Mouse (Mus musculus): ENCODE results near the gene 6030468B19Rik. TPM values are rescaled to one million over a fixed set of nuclear protein-coding genes. Genes with fewer than 3 reads are reported as not detected.
"Not testable (repeated sequence)": the region's sequence is repeated elsewhere in the genome, so short reads cannot be mapped to it uniquely, and the experiment has no call there.

The 6030468B19Rik gene
- polyA plus RNA-seq, 1 experiment from 2014 or later = not detected

DNA sequence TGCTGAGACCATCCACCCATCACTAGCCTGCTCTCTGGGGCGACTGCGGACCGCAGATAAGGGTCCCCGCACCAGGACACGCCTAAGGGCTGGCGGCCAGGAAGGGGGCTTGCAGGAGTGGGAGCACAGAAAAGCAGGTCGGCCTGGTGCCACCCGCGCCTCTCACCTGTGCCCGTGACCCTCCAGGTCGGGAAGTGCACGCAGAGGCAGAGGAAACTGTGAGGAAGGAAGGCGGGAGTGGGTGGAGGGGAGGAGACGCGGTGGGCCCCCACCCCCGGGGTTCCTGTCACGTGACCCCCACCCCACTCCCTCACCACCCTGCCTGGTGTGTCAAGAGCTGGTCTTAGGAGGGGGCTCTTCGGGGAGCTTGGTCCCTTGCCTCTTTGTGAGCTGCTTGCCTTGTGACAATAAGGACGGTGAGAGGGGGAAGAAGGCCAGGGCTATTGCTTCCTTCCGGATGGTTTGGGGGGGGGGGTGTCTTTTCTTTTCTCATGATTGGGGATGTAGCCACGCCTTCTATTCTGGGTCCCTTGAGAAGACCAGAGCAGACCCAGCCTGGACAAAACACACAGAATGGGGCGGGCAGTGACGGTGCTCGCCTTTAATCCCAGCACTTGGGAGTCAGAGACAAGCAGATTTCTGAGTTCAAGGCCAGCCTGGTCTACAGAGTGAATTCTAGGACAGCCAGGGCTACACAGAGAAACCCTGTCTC is 15.3 kb upstream of the 6030468B19Rik start, which contains the start of the genes Tmc8 and Tmc6:
Tmc8 (plus strand) TSS at position 84 of the 712 bp plus-strand sequence.
Tmc6 (minus strand) TSS at position 206 of the 712 bp plus-strand sequence.
- Histone ChIP-seq H3K4me3 (ENCODE audit: low read depth, low read length) (peak within 1 kb of the TSS; percentile 19), H3K27ac (ENCODE audit: low read depth, low read length) (0 out of 2 replicates have a peak within 1 kb of the TSS, but pooled peaks have one; percentile 5), H3K27me3 (replicated peaks; ENCODE audit: control insufficient read depth, insufficient read depth, low read length) (peaks cover 44% of the 10 kb centered on the region), H3K9me3 (replicated peaks; ENCODE audit: control insufficient read depth, low read length) (no peaks in the 10 kb centered on the region), H3K4me1 (ENCODE audit: control insufficient read depth, insufficient read depth, low read length) (peaks cover 6% of the 10 kb centered on the region), H3K36me3 (ENCODE audit: control insufficient read depth, insufficient read depth, low read length) (no peaks in the 10 kb centered on the region), H3K4me2 (ENCODE audit: low read length) (peak within 1 kb of the TSS; percentile 54), H3K9ac (ENCODE audit: low read length) (peak within 1 kb of the TSS; percentile 59)
- WGBS = 50% methylated on average over 23 of the region's 24 CpGs
- no peak for ATAC-seq
- no peak for DNase-seq (ENCODE audit: low spot score)

- no peaks in the 10 kb centered on the region for H3K36me3 ChIP-seq (ENCODE audit: control insufficient read depth, insufficient read depth, low read length)
- peaks cover 6% of the 10 kb centered on the region for H3K4me1 ChIP-seq (ENCODE audit: control insufficient read depth, insufficient read depth, low read length)
- H3K27ac ChIP-seq (ENCODE audit: low read depth, low read length) = no peak overlapping the region
- H3K4me2 ChIP-seq (ENCODE audit: low read length) = peak overlapping the region; percentile 54
- WGBS = 52% methylated on average over 9 of the region's 9 CpGs
- DNase-seq (ENCODE audit: low spot score) (no peak), ATAC-seq (no peak)
- peaks cover 44% of the 10 kb centered on the region for H3K27me3 ChIP-seq (replicated peaks; ENCODE audit: control insufficient read depth, insufficient read depth, low read length)
- H3K9ac ChIP-seq (ENCODE audit: low read length) = peak overlapping the region; percentile 59
- no peaks in the 10 kb centered on the region for H3K9me3 ChIP-seq (replicated peaks; ENCODE audit: control insufficient read depth, low read length)
- peak overlapping the region; percentile 19 for H3K4me3 ChIP-seq (ENCODE audit: low read depth, low read length)
Measured at GRCm38 (mm10) chr11:117782705-117783034, 14.8 kb upstream of the 6030468B19Rik start.

GRCm38 (mm10) chr11:117783089-117783488 is 14.4 kb upstream of the 6030468B19Rik start:
- Histone ChIP-seq H3K36me3 (ENCODE audit: control insufficient read depth, insufficient read depth, low read length) (no peaks in the 10 kb centered on the region), H3K27me3 (replicated peaks; ENCODE audit: control insufficient read depth, insufficient read depth, low read length) (peaks cover 44% of the 10 kb centered on the region), H3K4me2 (ENCODE audit: low read length) (peak overlapping the region; percentile 54), H3K4me1 (ENCODE audit: control insufficient read depth, insufficient read depth, low read length) (peaks cover 6% of the 10 kb centered on the region), H3K4me3 (ENCODE audit: low read depth, low read length) (peak overlapping the region; percentile 19), H3K9ac (ENCODE audit: low read length) (peak overlapping the region; percentile 59), H3K27ac (ENCODE audit: low read depth, low read length) (no peak overlapping the region), H3K9me3 (replicated peaks; ENCODE audit: control insufficient read depth, low read length) (no peaks in the 10 kb centered on the region)
- ATAC-seq (peak; percentile 35; the same call in 1 of the 2 replicates), DNase-seq (ENCODE audit: low spot score) (peak; percentile 75)
- 3% methylated on average over 31 of the region's 31 CpGs for WGBS

DNA sequence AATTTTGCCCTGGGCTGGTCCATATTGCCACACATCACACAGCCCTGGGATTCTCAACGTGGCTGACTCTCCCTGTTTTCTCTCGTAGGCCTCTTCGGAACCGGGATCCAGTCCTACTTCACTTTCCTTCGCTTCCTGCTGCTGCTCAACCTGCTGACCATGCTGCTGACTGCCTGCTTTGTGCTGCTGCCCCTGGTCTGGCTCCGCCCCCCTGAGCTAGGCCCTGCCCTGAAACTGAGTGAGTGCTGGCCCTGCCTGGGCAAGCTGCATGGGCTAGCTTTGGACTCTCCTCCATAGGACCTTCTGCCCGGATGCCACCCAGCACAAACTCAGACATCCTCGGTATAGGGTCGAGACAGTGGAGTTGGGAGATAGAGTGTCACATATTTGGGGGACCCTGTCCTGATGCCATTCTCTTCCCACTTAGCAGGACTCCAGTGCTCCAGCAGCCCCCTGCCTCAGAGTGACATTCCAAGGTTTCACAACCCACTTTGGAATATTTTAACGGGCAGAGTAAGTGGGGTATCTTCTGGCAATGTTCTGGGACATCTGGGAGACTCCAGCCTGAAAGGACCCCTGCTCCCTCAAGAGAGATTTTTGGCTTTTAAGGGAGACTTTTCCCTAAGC is 13.7 kb upstream of the 6030468B19Rik start:
- Histone ChIP-seq H3K9ac (ENCODE audit: low read length) (peak overlapping the region; percentile 59), H3K27ac (ENCODE audit: low read depth, low read length) (no peak overlapping the region), H3K9me3 (replicated peaks; ENCODE audit: control insufficient read depth, low read length) (no peaks in the 10 kb centered on the region), H3K27me3 (replicated peaks; ENCODE audit: control insufficient read depth, insufficient read depth, low read length) (peaks cover 41% of the 10 kb centered on the region), H3K36me3 (ENCODE audit: control insufficient read depth, insufficient read depth, low read length) (no peaks in the 10 kb centered on the region), H3K4me1 (ENCODE audit: control insufficient read depth, insufficient read depth, low read length) (peaks cover 6% of the 10 kb centered on the region), H3K4me3 (ENCODE audit: low read depth, low read length) (no peak overlapping the region), H3K4me2 (ENCODE audit: low read length) (peak overlapping the region; percentile 54)
- DNase-seq (ENCODE audit: low spot score) (no peak), ATAC-seq (no peak)
- 27% methylated on average over 10 of the region's 10 CpGs for WGBS

DNA sequence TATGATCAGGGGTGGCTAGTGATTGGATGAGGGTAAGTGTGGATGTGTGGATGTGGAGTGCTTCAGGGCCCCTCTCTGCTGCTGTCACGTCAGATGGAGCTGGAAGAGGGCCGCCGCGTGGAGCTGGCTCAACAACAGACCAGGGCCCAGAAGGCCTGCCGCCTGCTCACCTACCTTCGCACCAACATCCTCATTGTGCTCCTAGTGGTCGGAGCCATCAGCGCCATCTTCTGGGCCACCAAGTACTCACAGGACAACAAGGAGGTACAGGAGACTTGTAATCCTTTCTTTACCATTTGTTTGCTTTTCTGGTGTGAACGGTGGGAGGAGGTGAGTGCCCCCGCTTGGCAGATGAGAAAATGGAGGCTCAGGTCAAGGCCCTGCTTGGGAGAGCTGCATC is 11.2 kb upstream of the 6030468B19Rik start:
- Histone ChIP-seq H3K36me3 (ENCODE audit: control insufficient read depth, insufficient read depth, low read length) (no peaks in the 10 kb centered on the region), H3K4me2 (ENCODE audit: low read length) (no peak overlapping the region), H3K4me1 (ENCODE audit: control insufficient read depth, insufficient read depth, low read length) (no peaks in the 10 kb centered on the region; the same call in 1 of the 2 replicates), H3K27ac (ENCODE audit: low read depth, low read length) (no peak overlapping the region), H3K9ac (ENCODE audit: low read length) (no peak overlapping the region), H3K4me3 (ENCODE audit: low read depth, low read length) (no peak overlapping the region), H3K27me3 (replicated peaks; ENCODE audit: control insufficient read depth, insufficient read depth, low read length) (peaks cover 25% of the 10 kb centered on the region; the same call in 1 of the 2 replicates), H3K9me3 (replicated peaks; ENCODE audit: control insufficient read depth, low read length) (no peaks in the 10 kb centered on the region)
- ATAC-seq (peak; percentile 18; the same call in 1 of the 2 replicates), DNase-seq (ENCODE audit: low spot score) (peak; percentile 63)
- 5% methylated on average over 10 of the region's 10 CpGs for WGBS

- not testable (repeated sequence) for DNase-seq (ENCODE audit: low spot score); H3K4me3 ChIP-seq (ENCODE audit: low read depth, low read length); H3K4me2 ChIP-seq (ENCODE audit: low read length); H3K36me3 ChIP-seq (ENCODE audit: control insufficient read depth, insufficient read depth, low read length); ATAC-seq; H3K4me1 ChIP-seq (ENCODE audit: control insufficient read depth, insufficient read depth, low read length); H3K9ac ChIP-seq (ENCODE audit: low read length); H3K9me3 ChIP-seq (replicated peaks; ENCODE audit: control insufficient read depth, low read length); H3K27ac ChIP-seq (ENCODE audit: low read depth, low read length)
- 81% methylated on average over 7 of the region's 7 CpGs for WGBS
- peaks cover 13% of the 10 kb centered on the region; the same call in 1 of the 2 replicates for H3K27me3 ChIP-seq (replicated peaks; ENCODE audit: control insufficient read depth, insufficient read depth, low read length)
Measured at GRCm38 (mm10) chr11:117788481-117788880, 9.0 kb upstream of the 6030468B19Rik start.

DNA sequence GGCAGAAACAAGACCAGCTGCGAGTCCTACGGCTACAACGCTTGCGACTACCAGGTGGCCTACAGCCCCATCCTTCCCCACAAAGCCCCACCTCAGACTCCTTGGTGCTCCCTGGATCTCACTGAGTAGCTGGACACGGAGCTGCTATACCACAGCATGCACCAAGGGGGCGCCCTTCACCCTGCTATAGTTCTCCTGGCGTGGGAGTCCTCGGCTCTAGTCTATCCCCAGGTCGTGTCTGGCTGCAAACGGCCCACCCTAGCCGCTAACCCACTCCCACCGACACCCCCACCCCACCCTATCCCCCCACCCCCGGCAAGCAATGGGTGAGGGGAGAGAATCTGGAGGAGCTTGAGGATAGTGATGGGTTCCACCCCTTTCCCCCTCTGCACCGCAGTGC is 7.2 kb upstream of the 6030468B19Rik start:
- H3K27ac ChIP-seq (ENCODE audit: low read depth, low read length) = no peak overlapping the region
- peak overlapping the region; percentile 12; the same call in 1 of the 2 replicates for H3K4me2 ChIP-seq (ENCODE audit: low read length)
- H3K4me3 ChIP-seq (ENCODE audit: low read depth, low read length) = no peak overlapping the region
- whole genome bisulfite sequencing = 9% methylated on average over 14 of the region's 14 CpGs
- 0 out of 2 replicates have a peak, but pooled peaks cover 5% of the 10 kb centered on the region for H3K27me3 ChIP-seq (replicated peaks; ENCODE audit: control insufficient read depth, insufficient read depth, low read length)
- ATAC-seq = no peak
- H3K4me1 ChIP-seq (ENCODE audit: control insufficient read depth, insufficient read depth, low read length) = no peaks in the 10 kb centered on the region
- no peaks in the 10 kb centered on the region for H3K36me3 ChIP-seq (ENCODE audit: control insufficient read depth, insufficient read depth, low read length)
- H3K9ac ChIP-seq (ENCODE audit: low read length) = no peak overlapping the region
- peak; percentile 60 for DNase-seq (ENCODE audit: low spot score)
- H3K9me3 ChIP-seq (replicated peaks; ENCODE audit: control insufficient read depth, low read length) = no peaks in the 10 kb centered on the region

DNA sequence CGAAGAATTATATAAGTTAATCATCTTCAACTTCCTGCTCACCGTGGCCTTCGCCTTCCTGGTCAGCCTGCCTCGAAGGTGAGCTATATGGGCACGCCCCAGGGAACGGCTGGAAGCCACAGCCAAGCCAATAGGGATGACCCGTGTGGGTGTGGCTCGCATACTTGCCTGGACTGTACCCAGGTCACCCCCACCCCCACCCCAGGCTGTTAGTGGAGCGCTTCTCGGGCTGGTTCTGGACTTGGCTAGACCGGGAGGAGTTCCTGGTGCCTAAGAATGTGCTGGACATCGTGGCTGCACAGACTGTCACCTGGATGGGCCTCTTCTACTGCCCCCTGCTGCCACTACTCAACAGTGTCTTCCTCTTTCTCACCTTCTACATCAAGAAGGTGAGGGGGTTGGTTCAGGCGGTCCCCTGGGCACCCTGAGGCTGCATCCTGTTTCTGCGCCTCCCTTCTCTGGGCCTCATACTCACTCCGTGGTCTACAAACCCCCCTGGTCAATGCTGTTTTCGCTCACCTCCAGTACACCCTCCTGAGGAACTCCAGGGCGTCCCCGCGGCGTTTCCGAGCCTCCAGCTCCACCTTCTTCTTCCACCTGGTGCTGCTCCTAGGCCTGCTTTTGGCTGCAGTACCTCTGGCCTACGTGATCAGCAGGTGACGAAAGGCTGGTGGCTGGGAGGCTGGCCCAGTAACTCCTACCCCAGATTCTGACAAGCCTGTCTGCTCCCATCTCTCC is 6.6 kb upstream of the 6030468B19Rik start:
- WGBS = 37% methylated on average over 23 of the region's 23 CpGs
- no peak for DNase-seq (ENCODE audit: low spot score)
- Histone ChIP-seq H3K4me2 (ENCODE audit: low read length) (peak overlapping the region; percentile 12; the same call in 1 of the 2 replicates), H3K9ac (ENCODE audit: low read length) (no peak overlapping the region), H3K9me3 (replicated peaks; ENCODE audit: control insufficient read depth, low read length) (no peaks in the 10 kb centered on the region), H3K4me3 (ENCODE audit: low read depth, low read length) (no peak overlapping the region), H3K27ac (ENCODE audit: low read depth, low read length) (no peak overlapping the region), H3K36me3 (ENCODE audit: control insufficient read depth, insufficient read depth, low read length) (no peaks in the 10 kb centered on the region), H3K4me1 (ENCODE audit: control insufficient read depth, insufficient read depth, low read length) (no peaks in the 10 kb centered on the region), H3K27me3 (replicated peaks; ENCODE audit: control insufficient read depth, insufficient read depth, low read length) (0 out of 2 replicates have a peak, but pooled peaks cover 5% of the 10 kb centered on the region)
- ATAC-seq = no peak

All from forebrain, embryonic 14.5 days (tissue).